Mouse (Mus musculus) ES-Bruce4 (cell line): ENCODE results near the gene Zc3h7b. TPM values are rescaled to one million over a fixed set of nuclear protein-coding genes. Genes with fewer than 3 reads are reported as not detected.
A peak's percentile ranks its signal among the peaks of the same experiment; 100 is the strongest.

Source experiments
- H3K27ac ChIP-seq: 2 replicates; pipeline ENCODE4 v1.5.1; 2012; ENCODE audit warnings: low read length, inconsistent platforms; ENCODE audit not compliant: insufficient read depth
- H3K27me3 ChIP-seq: 2 replicates; pipeline ENCODE4 v1.6.1; 2012; ENCODE audit warnings: mild to moderate bottlenecking, low read length, inconsistent platforms; ENCODE audit not compliant: control insufficient read depth, poor library complexity, insufficient read depth, severe bottlenecking
- H3K36me3 ChIP-seq: 2 replicates; pipeline ENCODE4 v1.6.1; 2012; ENCODE audit warnings: inconsistent platforms, mild to moderate bottlenecking, low read length, moderate library complexity; ENCODE audit not compliant: control insufficient read depth, poor library complexity, insufficient read depth, severe bottlenecking
- H3K4me1 ChIP-seq: one replicate; pipeline ENCODE4 v1.8.1; 2011; ENCODE audit warnings: low read length; ENCODE audit not compliant: control insufficient read depth, insufficient read depth
- H3K4me3 ChIP-seq: 2 replicates; pipeline ENCODE4 v1.5.1; 2011; ENCODE audit warnings: low read depth, mild to moderate bottlenecking, low read length
- H3K9ac ChIP-seq: 2 replicates; pipeline ENCODE4 v1.6.1; 2012; ENCODE audit warnings: low read depth, mild to moderate bottlenecking, inconsistent platforms; ENCODE audit not compliant: poor library complexity, severe bottlenecking
- H3K9me3 ChIP-seq: replicated peaks from 2 replicates; pipeline ENCODE4 v1.6.1; 2012; ENCODE audit warnings: mild to moderate bottlenecking, low read length, inconsistent platforms; ENCODE audit not compliant: control insufficient read depth, poor library complexity, insufficient read depth, severe bottlenecking
- CTCF ChIP-seq: IDR thresholded peaks from one replicate; pipeline ENCODE4 v1.8.1; 2011; ENCODE audit warnings: low read depth, low read length
- EP300 ChIP-seq: IDR thresholded peaks from 2 replicates; pipeline ENCODE4 v1.6.1; 2011; ENCODE audit warnings: low read depth, low read length; ENCODE audit not compliant: insufficient read depth
- POLR2A ChIP-seq: IDR thresholded peaks from one replicate; pipeline ENCODE4 v1.8.1; 2011; ENCODE audit warnings: low read length; ENCODE audit not compliant: insufficient read depth
- polyA plus RNA-seq: library from polyadenylated mRNA; stranded (reverse); fragments of >200 nt; gene quantifications from 2 replicates; pipeline ENCODE4 v1.2.4, GENCODE M21; 2011; ENCODE audit warnings: low read depth; ENCODE audit not compliant: missing spikeins, insufficient read depth, insufficient read length

Zc3h7b gene
- polyA plus RNA-seq, 1 experiment: 42.1 TPM

DNA sequence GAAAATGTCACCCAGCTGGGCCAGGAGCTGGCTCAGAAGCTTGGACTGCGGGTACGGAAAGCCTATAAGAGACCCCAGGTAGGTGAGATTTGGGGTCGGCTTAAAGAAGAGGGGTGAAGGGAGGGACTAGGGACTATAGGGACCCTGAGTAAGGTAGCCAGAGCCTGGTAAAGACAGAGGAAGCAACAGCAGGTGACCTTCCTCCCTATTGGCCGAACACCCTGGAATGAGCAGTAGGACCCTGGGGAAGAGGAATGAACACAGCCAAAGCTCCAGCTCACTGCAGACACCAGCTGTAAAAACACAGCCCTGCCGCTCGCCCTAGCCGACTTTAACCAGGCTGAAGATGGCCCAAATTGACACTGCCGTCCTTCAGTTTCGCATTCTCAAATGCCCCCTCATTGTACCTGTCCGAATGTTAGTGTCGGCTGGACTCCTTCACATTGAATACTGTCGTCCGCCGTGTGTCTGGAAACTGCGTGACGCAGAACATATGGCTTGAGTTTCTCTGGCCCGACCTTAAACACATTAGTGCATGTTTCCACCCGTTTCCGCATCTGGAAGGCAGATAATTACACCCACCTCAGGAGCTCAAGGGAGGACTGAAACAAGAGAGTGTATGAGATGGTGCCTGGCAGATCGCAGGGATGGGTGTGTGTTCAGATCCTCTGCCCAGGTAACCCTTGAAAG is 27.7 kb downstream of the Zc3h7b start:
- no peaks in the 10 kb centered on the region for H3K9me3 ChIP-seq
- H3K27ac ChIP-seq: no peak overlapping the region
- TF ChIP-seq CTCF (no peak), POLR2A (no peak), EP300 (no peak)
- no peaks in the 10 kb centered on the region for H3K4me1 ChIP-seq
- H3K9ac ChIP-seq: no peak overlapping the region
- no peak overlapping the region for H3K4me3 ChIP-seq
- no peaks in the 10 kb centered on the region for H3K27me3 ChIP-seq
- H3K36me3 ChIP-seq: no peaks in the 10 kb centered on the region

DNA sequence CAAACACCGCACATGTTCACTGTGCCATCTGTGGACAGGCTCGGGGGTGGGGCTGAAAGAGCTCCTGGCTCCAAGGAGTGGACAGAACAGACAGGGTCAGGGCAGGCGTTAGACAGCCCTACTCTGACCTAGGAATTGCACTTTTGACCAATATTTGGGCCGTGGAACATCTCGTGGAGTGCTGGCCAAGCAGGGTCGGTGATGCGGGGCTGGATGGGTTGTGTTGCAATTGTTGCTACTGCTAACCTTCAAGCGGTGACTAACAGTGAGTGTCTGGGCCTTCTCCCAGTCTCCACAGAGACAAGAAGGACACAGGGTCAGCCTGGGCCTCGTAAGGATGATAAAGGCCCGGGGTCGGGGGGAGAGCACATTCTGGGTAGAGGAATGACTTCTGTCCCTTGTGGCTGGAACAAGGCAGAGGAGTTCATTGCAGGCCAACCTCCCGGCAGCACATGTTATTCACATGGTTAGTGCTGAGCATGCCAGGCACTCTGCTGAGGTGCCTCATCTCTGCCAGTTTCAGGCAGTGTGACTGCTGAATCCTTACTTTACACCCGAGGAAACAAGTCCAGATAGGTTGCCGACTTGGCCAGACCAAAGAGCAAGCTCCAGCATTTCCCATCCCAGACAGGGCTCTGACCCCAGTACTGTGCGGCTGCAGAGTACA is 29.8 kb downstream of the Zc3h7b start:
- H3K9ac ChIP-seq: no peak overlapping the region
- H3K9me3 ChIP-seq: no peaks in the 10 kb centered on the region
- H3K27me3 ChIP-seq: no peaks in the 10 kb centered on the region
- no peak for TF ChIP-seq POLR2A
- TF ChIP-seq EP300: no peak
- no peak for TF ChIP-seq CTCF
- no peaks in the 10 kb centered on the region for H3K4me1 ChIP-seq
- H3K36me3 ChIP-seq: no peaks in the 10 kb centered on the region
- H3K27ac ChIP-seq: no peak overlapping the region
- H3K4me3 ChIP-seq: no peak overlapping the region

DNA sequence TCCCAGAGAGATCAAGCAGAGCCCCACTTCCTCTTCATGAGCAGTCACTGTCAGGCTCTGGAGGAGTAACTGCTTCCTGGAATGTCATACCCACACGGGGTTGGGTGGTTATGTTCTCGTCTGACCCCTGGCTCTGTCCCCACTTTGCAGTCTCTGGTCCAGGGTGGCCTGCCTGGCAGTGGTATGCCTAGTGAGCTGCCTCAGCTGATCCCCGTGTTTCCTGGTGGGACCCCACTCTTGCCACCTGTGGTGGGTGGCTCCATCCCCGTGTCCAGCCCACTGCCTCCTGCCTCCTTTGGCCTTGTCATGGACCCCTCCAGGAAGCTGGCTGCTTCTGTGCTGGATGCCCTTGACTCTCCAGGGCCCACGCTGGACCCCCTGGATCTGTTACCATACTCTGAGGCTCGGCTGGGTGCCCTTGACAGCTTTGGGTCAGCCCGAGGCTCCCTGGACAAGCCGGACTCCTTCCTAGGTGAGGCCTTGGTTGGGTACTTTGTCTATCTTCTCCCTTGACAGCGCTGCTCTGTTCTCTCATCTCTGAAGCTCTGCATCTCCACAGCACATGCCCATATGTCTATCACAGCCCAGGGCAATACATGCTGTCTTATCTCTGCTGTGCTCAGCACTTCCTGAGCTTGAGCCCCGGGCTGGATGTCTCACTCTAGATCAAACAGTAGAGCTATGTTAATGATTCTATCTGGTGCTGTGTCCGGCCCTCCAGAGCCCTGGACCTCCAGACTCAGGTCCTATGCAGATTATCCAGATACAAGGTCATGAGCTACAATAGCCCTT is 32.0 kb downstream of the Zc3h7b start:
- H3K36me3 ChIP-seq: no peaks in the 10 kb centered on the region
- no peak overlapping the region for H3K4me3 ChIP-seq

DNA sequence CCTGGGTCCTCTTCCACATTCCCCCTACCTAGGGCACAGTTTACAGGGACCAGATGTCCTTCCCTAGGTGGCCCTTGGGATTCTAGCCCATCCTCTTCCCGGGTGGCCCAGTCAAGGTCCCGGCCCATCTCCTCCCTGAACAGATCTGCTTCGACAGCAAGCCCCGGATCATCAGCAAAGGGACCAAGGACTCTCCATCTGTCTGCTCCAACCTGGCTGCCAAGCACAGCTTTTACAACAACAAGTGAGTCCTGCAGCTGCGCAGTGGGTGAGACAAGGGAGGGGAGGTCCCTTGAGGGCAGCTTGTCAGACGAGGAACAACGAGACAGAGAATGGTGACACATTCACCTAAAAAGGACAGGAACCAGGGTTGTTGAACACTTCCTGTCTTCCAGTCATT is 37.0 kb downstream of the Zc3h7b start:
- no peak overlapping the region for H3K9ac ChIP-seq
- H3K36me3 ChIP-seq: no peaks in the 10 kb centered on the region
- H3K4me1 ChIP-seq: no peaks in the 10 kb centered on the region
- no peak for TF ChIP-seq CTCF
- no peak for TF ChIP-seq EP300
- TF ChIP-seq POLR2A: no peak
- no peak overlapping the region for H3K4me3 ChIP-seq
- no peaks in the 10 kb centered on the region for H3K27me3 ChIP-seq
- no peaks in the 10 kb centered on the region for H3K9me3 ChIP-seq
- H3K27ac ChIP-seq: no peak overlapping the region

More for the DNA sequence above, 32.0 kb downstream of the Zc3h7b start:
- Histone ChIP-seq H3K4me1 (no peaks in the 10 kb centered on the region), H3K9ac (no peak overlapping the region), H3K27ac (no peak overlapping the region), H3K9me3 (no peaks in the 10 kb centered on the region), H3K27me3 (no peaks in the 10 kb centered on the region)
- TF ChIP-seq POLR2A (no peak), CTCF (no peak), EP300 (no peak)

DNA sequence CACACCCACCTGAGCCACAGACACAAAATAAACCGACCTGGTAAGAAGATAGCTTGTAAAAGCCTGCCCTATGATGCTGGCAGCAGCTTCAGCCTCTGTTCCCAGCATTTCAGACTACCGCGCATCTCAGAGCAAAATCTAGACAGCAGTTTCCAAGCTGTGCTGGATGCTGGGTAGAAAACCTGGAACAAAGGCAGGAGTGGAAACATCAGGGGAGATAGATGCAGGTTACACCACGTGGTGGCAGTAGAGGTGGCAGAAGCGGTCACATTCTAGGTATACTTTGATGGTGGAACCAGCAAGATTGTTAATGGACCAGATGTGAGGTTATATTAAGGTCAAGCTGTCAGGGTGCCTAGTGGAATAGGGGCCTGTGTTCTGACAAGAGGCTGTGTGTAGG is 39.9 kb downstream of the Zc3h7b start:
- TF ChIP-seq EP300 (no peak), POLR2A (no peak), CTCF (peak; percentile 38)
- Histone ChIP-seq H3K9ac (no peak overlapping the region), H3K4me3 (no peak overlapping the region), H3K9me3 (no peaks in the 10 kb centered on the region), H3K27me3 (no peaks in the 10 kb centered on the region), H3K4me1 (no peaks in the 10 kb centered on the region), H3K36me3 (no peaks in the 10 kb centered on the region), H3K27ac (no peak overlapping the region)
